In genomic region chr4:141751419-141752075, GRCm38 (mm10) we compare ENCODE assay signal across 10 mouse cellular contexts. TPM values are rescaled to one million over a fixed set of nuclear protein-coding genes. Genes with fewer than 3 reads are reported as not detected.
A peak's percentile ranks its signal among the peaks of the same experiment; 100 is the strongest.
DNase-seq lines count a peak whose midpoint lies in the region; ATAC-seq and TF ChIP-seq lines count a peak whose summit lies in the region.
"Had no signal": no experiment of that assay in that cellular context is flagged by ENCODE, and none has a peak within 500 bp of the region (broad histone marks: within the 10 kb centered on the region; RNA-seq: fewer than 3 reads in every experiment).

No protein-coding gene starts in this region.

- H3K36me3 ChIP-seq in heart, postnatal 0 days (replicated peaks; ENCODE audit: control insufficient read depth, insufficient read depth, low read length): no peaks in the 10 kb centered on the region
- H3K36me3 ChIP-seq in stomach, embryonic 14.5 days (ENCODE audit: control insufficient read depth, insufficient read depth, low read length): no peaks in the 10 kb centered on the region
- no peaks in the 10 kb centered on the region for H3K36me3 ChIP-seq in stomach, postnatal 0 days (ENCODE audit: control insufficient read depth, insufficient read depth, low read length)
- H3K36me3 ChIP-seq in limb, embryonic 15.5 days: no peaks in the 10 kb centered on the region

- no peak overlapping the region for H3K4me3 ChIP-seq in heart, postnatal 0 days (ENCODE audit: low read depth, low read length)
- H3K4me3 ChIP-seq in stomach, embryonic 14.5 days (ENCODE audit: low read depth, low read length): no peak overlapping the region
- H3K4me3 ChIP-seq in stomach, postnatal 0 days (ENCODE audit: low read depth, low read length): no peak overlapping the region
- H3K4me3 ChIP-seq in limb, embryonic 15.5 days: no peak overlapping the region

- no peak overlapping the region for H3K4me2 ChIP-seq in heart, postnatal 0 days (ENCODE audit: low read depth, low read length)
- H3K4me2 ChIP-seq in stomach, embryonic 14.5 days (replicated peaks; ENCODE audit: low read depth, low read length): no peak overlapping the region
- no peak overlapping the region for H3K4me2 ChIP-seq in stomach, postnatal 0 days (replicated peaks; ENCODE audit: low read depth)
- no peak overlapping the region for H3K4me2 ChIP-seq in limb, embryonic 15.5 days

- no peaks in the 10 kb centered on the region for H3K9me3 ChIP-seq in heart, postnatal 0 days (replicated peaks; ENCODE audit: control insufficient read depth, low read length)
- no peaks in the 10 kb centered on the region for H3K9me3 ChIP-seq in stomach, embryonic 14.5 days (ENCODE audit: control insufficient read depth, low read depth, low read length)
- no peaks in the 10 kb centered on the region for H3K9me3 ChIP-seq in stomach, postnatal 0 days (ENCODE audit: control insufficient read depth, low read length)
- H3K9me3 ChIP-seq in limb, embryonic 15.5 days: no peaks in the 10 kb centered on the region

- DNase-seq in heart, postnatal 0 days (ENCODE audit: low spot score): peak; percentile 17
- DNase-seq in heart, adult 18-20 months: no peak
- no peak for DNase-seq in stomach, postnatal 0 days (ENCODE audit: low spot score)
- peak; percentile 44 for DNase-seq in yolk sac, embryonic 10.5 days (ENCODE audit: low spot score)
- no peak for DNase-seq in right cerebral cortex, adult 18-20 months
- DNase-seq: adrenal gland, postnatal 10 days; kidney, adult 8-10 months had no signal

- no peaks in the 10 kb centered on the region for H3K27me3 ChIP-seq in heart, postnatal 0 days (ENCODE audit: control insufficient read depth, insufficient read depth, low read length)
- no peaks in the 10 kb centered on the region for H3K27me3 ChIP-seq in stomach, embryonic 14.5 days (ENCODE audit: control insufficient read depth, insufficient read depth, low read length)
- H3K27me3 ChIP-seq in stomach, postnatal 0 days (ENCODE audit: control insufficient read depth, insufficient read depth, low read length): no peaks in the 10 kb centered on the region
- no peaks in the 10 kb centered on the region for H3K27me3 ChIP-seq in limb, embryonic 15.5 days

- no peak for ATAC-seq in heart, postnatal 0 days (ENCODE audit: insufficient read depth, low read depth)
- ATAC-seq in stomach, embryonic 14.5 days (ENCODE audit: insufficient number of reproducible peaks, insufficient read depth, low FRiP score, low read depth): peak; percentile 73; the same call in 1 of the 2 replicates
- no peak; the same call in 1 of the 2 replicates for ATAC-seq in stomach, postnatal 0 days (ENCODE audit: low FRiP score, low TSS enrichment)
- peak; percentile 15; the same call in 1 of the 2 replicates for ATAC-seq in limb, embryonic 15.5 days (ENCODE audit: insufficient number of reproducible peaks, low FRiP score, low TSS enrichment, low read depth)
- ATAC-seq in monocyte, adult 5-6 weeks (replicated peaks; ENCODE audit: insufficient number of reproducible peaks, low FRiP score, low TSS enrichment, poor library complexity, severe bottlenecking): no peak

- H3K4me1 ChIP-seq in heart, postnatal 0 days (ENCODE audit: control insufficient read depth, insufficient read depth): peaks cover 9% of the 10 kb centered on the region; the same call in 1 of the 2 replicates
- H3K4me1 ChIP-seq in stomach, embryonic 14.5 days (ENCODE audit: control insufficient read depth, insufficient read depth, low read length): peaks cover 4% of the 10 kb centered on the region; the same call in 1 of the 2 replicates
- H3K4me1 ChIP-seq in stomach, postnatal 0 days (replicated peaks; ENCODE audit: control insufficient read depth, insufficient read depth): no peaks in the 10 kb centered on the region; the same call in 1 of the 2 replicates
- H3K4me1 ChIP-seq in limb, embryonic 15.5 days: peaks cover 5% of the 10 kb centered on the region; the same call in 1 of the 2 replicates

- H3K27ac ChIP-seq in heart, postnatal 0 days (ENCODE audit: low read depth): no peak overlapping the region
- H3K27ac ChIP-seq in stomach, embryonic 14.5 days (ENCODE audit: low read length): 0 out of 2 replicates have a peak overlapping the region, but pooled peaks have one; percentile 39
- H3K27ac ChIP-seq in stomach, postnatal 0 days (replicated peaks): no peak overlapping the region
- H3K27ac ChIP-seq in limb, embryonic 15.5 days: peak overlapping the region; percentile 0; the same call in 1 of the 2 replicates

- no peak for TF ChIP-seq CTCF in heart, postnatal 0 days (IDR thresholded peaks at IDR 0.05; ENCODE audit: low read depth)
- TF ChIP-seq CTCF in stomach, postnatal 0 days (IDR thresholded peaks at IDR 0.05; ENCODE audit: low read depth): no peak

- TF ChIP-seq EP300 in heart, postnatal 0 days (IDR thresholded peaks at IDR 0.05; ENCODE audit: low read depth): no peak
- no peak for TF ChIP-seq EP300 in stomach, postnatal 0 days (optimal IDR thresholded peaks at IDR 0.05)

- 36% methylated on average over 4 of the region's 4 CpGs for WGBS in heart, postnatal 0 days
- WGBS in stomach, embryonic 14.5 days: 35% methylated on average over 4 of the region's 4 CpGs
- WGBS in stomach, postnatal 0 days: 37% methylated on average over 4 of the region's 4 CpGs
- 39% methylated on average over 4 of the region's 4 CpGs for WGBS in limb, embryonic 15.5 days

- H3K9ac ChIP-seq in heart, postnatal 0 days (replicated peaks; ENCODE audit: low read depth, low read length): no peak overlapping the region
- no peak overlapping the region for H3K9ac ChIP-seq in stomach, embryonic 14.5 days (replicated peaks; ENCODE audit: low read depth, low read length)
- no peak overlapping the region for H3K9ac ChIP-seq in stomach, postnatal 0 days (ENCODE audit: low read length)
- H3K9ac ChIP-seq in limb, embryonic 15.5 days: no peak overlapping the region

RNA-seq across cellular contexts. Expression of gene Agmat, which starts 5.1 kb away (rescaled TPM):
- total RNA-seq in heart, postnatal 0 days (2014; rRNA removed; ENCODE audit: low replicate concordance): 1.5 TPM in 1 of 2 replicates, not detected in the other
- 0.82 and 1.1 TPM in 2 replicates for polyA plus RNA-seq in heart, postnatal 0 days (2015; fragmentation: Nextera tagmentation; extraction: Ambion mirVana)
- total RNA-seq in heart, adult 18-20 months (2021): under 1 TPM; 0.25 to 0.59 TPM
- not detected in 2 replicates for polyA plus RNA-seq in stomach, embryonic 14.5 days (2014; fragmentation: Nextera tagmentation; extraction: Ambion mirVana)
- polyA plus RNA-seq in stomach, postnatal 0 days (2015; fragmentation: Nextera tagmentation; extraction: Ambion mirVana): 0.13 and 0.34 TPM in 2 replicates
- polyA plus RNA-seq in limb, embryonic 15.5 days (2015; fragmentation: Nextera tagmentation; extraction: Ambion mirVana): 0.41 TPM in 1 of 2 replicates, not detected in the other
- total RNA-seq in monocyte, adult 5-6 weeks (2017): not detected in 3 replicates

RNA-seq across cellular contexts. Expression of gene Ddi2, which starts 28.3 kb away (rescaled TPM):
- total RNA-seq in heart, postnatal 0 days (2014; rRNA removed; ENCODE audit: low replicate concordance): 28.2 and 32.8 TPM in 2 replicates
- polyA plus RNA-seq in heart, postnatal 0 days (2015; fragmentation: Nextera tagmentation; extraction: Ambion mirVana): 10.9 and 11.5 TPM in 2 replicates
- 10 to 100 TPM; 31.6 to 33.2 TPM for total RNA-seq in heart, adult 18-20 months (2021)
- 18.8 and 19.6 TPM in 2 replicates for polyA plus RNA-seq in stomach, embryonic 14.5 days (2014; fragmentation: Nextera tagmentation; extraction: Ambion mirVana)
- polyA plus RNA-seq in stomach, postnatal 0 days (2015; fragmentation: Nextera tagmentation; extraction: Ambion mirVana): 14.4 TPM in 2 replicates
- 21.4 and 22.5 TPM in 2 replicates for polyA plus RNA-seq in limb, embryonic 15.5 days (2015; fragmentation: Nextera tagmentation; extraction: Ambion mirVana)
- 31.1 to 45.0 TPM (median 34.8 TPM) in 3 replicates for total RNA-seq in monocyte, adult 5-6 weeks (2017)

RNA-seq across cellular contexts. Expression of gene Dnajc16, which starts 39.2 kb away (rescaled TPM):
- total RNA-seq in heart, postnatal 0 days (2014; rRNA removed; ENCODE audit: low replicate concordance): 10.2 and 12.3 TPM in 2 replicates
- polyA plus RNA-seq in heart, postnatal 0 days (2015; fragmentation: Nextera tagmentation; extraction: Ambion mirVana): 3.7 and 4.5 TPM in 2 replicates
- 10 to 100 TPM; 22.8 to 23.4 TPM for total RNA-seq in heart, adult 18-20 months (2021)
- 3.7 and 5.0 TPM in 2 replicates for polyA plus RNA-seq in stomach, embryonic 14.5 days (2014; fragmentation: Nextera tagmentation; extraction: Ambion mirVana)
- polyA plus RNA-seq in stomach, postnatal 0 days (2015; fragmentation: Nextera tagmentation; extraction: Ambion mirVana): 2.9 and 3.1 TPM in 2 replicates
- polyA plus RNA-seq in limb, embryonic 15.5 days (2015; fragmentation: Nextera tagmentation; extraction: Ambion mirVana): 3.6 TPM in 2 replicates
- total RNA-seq in monocyte, adult 5-6 weeks (2017): 5.1 to 7.6 TPM (median 6.4 TPM) in 3 replicates

RNA-seq across cellular contexts. Expression of gene Casp9, which starts 41.9 kb away (rescaled TPM):
- 26.0 and 26.2 TPM in 2 replicates for total RNA-seq in heart, postnatal 0 days (2014; rRNA removed; ENCODE audit: low replicate concordance)
- polyA plus RNA-seq in heart, postnatal 0 days (2015; fragmentation: Nextera tagmentation; extraction: Ambion mirVana): 11.9 and 12.8 TPM in 2 replicates
- 1 to 10 TPM; 6.6 to 8.1 TPM for total RNA-seq in heart, adult 18-20 months (2021)
- 18.0 and 19.3 TPM in 2 replicates for polyA plus RNA-seq in stomach, embryonic 14.5 days (2014; fragmentation: Nextera tagmentation; extraction: Ambion mirVana)
- 9.8 and 10.8 TPM in 2 replicates for polyA plus RNA-seq in stomach, postnatal 0 days (2015; fragmentation: Nextera tagmentation; extraction: Ambion mirVana)
- polyA plus RNA-seq in limb, embryonic 15.5 days (2015; fragmentation: Nextera tagmentation; extraction: Ambion mirVana): 13.3 and 14.7 TPM in 2 replicates
- 23.4 to 41.6 TPM (median 39.5 TPM) in 3 replicates for total RNA-seq in monocyte, adult 5-6 weeks (2017)

Comparison
In these comparisons a context has a peak if more than half of its experiments do, and no peak if none do; other contexts are left out.
1. ATAC-seq: peak in stomach, embryonic 14.5 days (single experiment) and limb, embryonic 15.5 days (single experiment); none in heart, postnatal 0 days (single experiment), stomach, postnatal 0 days (single experiment) and monocyte, adult 5-6 weeks (single experiment).
2. DNase-seq: peak in heart, postnatal 0 days (single experiment) and yolk sac, embryonic 10.5 days (single experiment); none in heart, adult 18-20 months (0 of 2), stomach, postnatal 0 days (single experiment) and right cerebral cortex, adult 18-20 months (single experiment).
3. H3K27ac ChIP-seq: peak in stomach, embryonic 14.5 days (single experiment) and limb, embryonic 15.5 days (single experiment); none in heart, postnatal 0 days (single experiment) and stomach, postnatal 0 days (single experiment).